Mouse (Mus musculus) megakaryocyte, embryonic 14.5 days (primary cell): ENCODE results near the gene Ltbp4. TPM values are rescaled to one million over a fixed set of nuclear protein-coding genes. Genes with fewer than 3 reads are reported as not detected.

Experiments used
- H3K27me3 ChIP-seq: replicated peaks from 2 replicates; pipeline ENCODE3; 2012; ENCODE audit warnings: inconsistent platforms
- H3K36me3 ChIP-seq: replicated peaks from 2 replicates; pipeline ENCODE3; 2012; ENCODE audit warnings: low read length, inconsistent platforms, mixed read lengths
- H3K4me1 ChIP-seq: 2 replicates; pipeline ENCODE4 v1.6.1; 2012; ENCODE audit warnings: inconsistent platforms
- H3K4me3 ChIP-seq: replicated peaks from 2 replicates; pipeline ENCODE3; 2012; ENCODE audit warnings: moderate library complexity, mild to moderate bottlenecking, inconsistent platforms
- H3K9me3 ChIP-seq: 2 replicates; pipeline ENCODE4 v1.6.1; 2012; ENCODE audit warnings: inconsistent platforms
- FLI1 ChIP-seq: IDR thresholded peaks from 2 replicates; pipeline ENCODE4 v1.6.1; 2012; ENCODE audit warnings: low read length, inconsistent platforms, mixed read lengths
- GATA1 ChIP-seq: IDR thresholded peaks from 3 replicates; pipeline ENCODE4 v1.6.1; 2012; ENCODE audit warnings: mixed read lengths, low read length, inconsistent platforms, borderline replicate concordance
- polyA plus RNA-seq: library from polyadenylated mRNA; stranded (reverse); fragments of >175 nt; gene quantifications from 2 replicates; pipeline ENCODE4 v1.2.3, GENCODE M21; 2012; ENCODE audit warnings: low replicate concordance; ENCODE audit not compliant: insufficient read depth

Ltbp4 gene
- polyA plus RNA-seq, 1 experiment, result 0.28 TPM

GRCm38 (mm10) chr7:27356861-27357594, 19.5 kb upstream of the Ltbp4 start, which contains the start of gene Gm20479:
Gene Gm20479 (minus strand): TSS chr7:27357419.
- Histone ChIP-seq H3K36me3 (peaks cover 21% of the 10 kb centered on the region), H3K9me3 (peaks cover 3% of the 10 kb centered on the region; the same call in 1 of the 2 replicates), H3K4me1 (peaks cover 59% of the 10 kb centered on the region), H3K27me3 (no peaks in the 10 kb centered on the region), H3K4me3 (peak within 1 kb of the TSS; percentile 98)
- no peak for TF ChIP-seq FLI1
- no peak for TF ChIP-seq GATA1

- no peaks in the 10 kb centered on the region for H3K27me3 ChIP-seq
- TF ChIP-seq GATA1, result no peak
- no peak for TF ChIP-seq FLI1
These were observed 18.8 kb upstream of the Ltbp4 start for GRCm38 (mm10) chr7:27356248-27356647.

GRCm38 (mm10) chr7:27355745-27356240, 18.3 kb upstream of the Ltbp4 start, which contains the start of gene Shkbp1:
Gene Shkbp1 (minus strand): TSS chr7:27356019.
- H3K27me3 ChIP-seq, result no peaks in the 10 kb centered on the region

More at GRCm38 (mm10) chr7:27356248-27356647, 18.8 kb upstream of the Ltbp4 start:
- Histone ChIP-seq H3K9me3 (peaks cover 3% of the 10 kb centered on the region; the same call in 1 of the 2 replicates), H3K36me3 (peaks cover 28% of the 10 kb centered on the region), H3K4me1 (peaks cover 55% of the 10 kb centered on the region), H3K4me3 (peak overlapping the region; percentile 98)

GRCm38 (mm10) chr7:27355261-27355660, 17.8 kb upstream of the Ltbp4 start:
- H3K4me3 ChIP-seq, result peak overlapping the region; percentile 98
- peaks cover 47% of the 10 kb centered on the region for H3K4me1 ChIP-seq
- H3K9me3 ChIP-seq, result peaks cover 3% of the 10 kb centered on the region; the same call in 1 of the 2 replicates
- H3K27me3 ChIP-seq, result no peaks in the 10 kb centered on the region
- TF ChIP-seq FLI1, result no peak
- TF ChIP-seq GATA1, result no peak
- H3K36me3 ChIP-seq, result peaks cover 38% of the 10 kb centered on the region

More at GRCm38 (mm10) chr7:27355745-27356240, 18.3 kb upstream of the Ltbp4 start, which contains the start of gene Shkbp1:
- H3K4me1 ChIP-seq, result peaks cover 50% of the 10 kb centered on the region
- peak within 1 kb of the TSS; percentile 98 for H3K4me3 ChIP-seq
- peaks cover 3% of the 10 kb centered on the region; the same call in 1 of the 2 replicates for H3K9me3 ChIP-seq
- TF ChIP-seq FLI1 (no peak), GATA1 (no peak)
- H3K36me3 ChIP-seq, result peaks cover 33% of the 10 kb centered on the region

GRCm38 (mm10) chr7:27354783-27355182, 17.3 kb upstream of the Ltbp4 start:
- H3K9me3 ChIP-seq, result peaks cover 3% of the 10 kb centered on the region; the same call in 1 of the 2 replicates
- TF ChIP-seq GATA1, result no peak
- peak overlapping the region; percentile 98 for H3K4me3 ChIP-seq
- no peaks in the 10 kb centered on the region for H3K27me3 ChIP-seq
- peaks cover 42% of the 10 kb centered on the region for H3K36me3 ChIP-seq
- peaks cover 43% of the 10 kb centered on the region for H3K4me1 ChIP-seq

- H3K4me3 ChIP-seq, result peak overlapping the region; percentile 26
- peaks cover 1% of the 10 kb centered on the region; the same call in 1 of the 2 replicates for H3K9me3 ChIP-seq
- peaks cover 42% of the 10 kb centered on the region for H3K4me1 ChIP-seq
- no peaks in the 10 kb centered on the region for H3K27me3 ChIP-seq
- no peak for TF ChIP-seq FLI1
- TF ChIP-seq GATA1, result no peak
- H3K36me3 ChIP-seq, result peaks cover 48% of the 10 kb centered on the region
These were observed 16.7 kb upstream of the Ltbp4 start for GRCm38 (mm10) chr7:27354144-27354543.

- no peak overlapping the region for H3K4me3 ChIP-seq
- peaks cover 5% of the 10 kb centered on the region; the same call in 1 of the 2 replicates for H3K4me1 ChIP-seq
- no peak for TF ChIP-seq FLI1
- TF ChIP-seq GATA1, result no peak
- H3K9me3 ChIP-seq, result no peaks in the 10 kb centered on the region
- peaks cover 2% of the 10 kb centered on the region for H3K27me3 ChIP-seq
- peaks cover 91% of the 10 kb centered on the region for H3K36me3 ChIP-seq
These were observed 8.0 kb upstream of the Ltbp4 start for GRCm38 (mm10) chr7:27345444-27345843.

GRCm38 (mm10) chr7:27342595-27342994, 5.1 kb upstream of the Ltbp4 start:
- H3K27me3 ChIP-seq, result peaks cover 27% of the 10 kb centered on the region
- H3K4me1 ChIP-seq, result peaks cover 8% of the 10 kb centered on the region
- no peak overlapping the region for H3K4me3 ChIP-seq
- H3K36me3 ChIP-seq, result peaks cover 64% of the 10 kb centered on the region
- no peak for TF ChIP-seq GATA1
- TF ChIP-seq FLI1, result no peak
- H3K9me3 ChIP-seq, result no peaks in the 10 kb centered on the region

- no peak overlapping the region for H3K4me3 ChIP-seq
- peaks cover 33% of the 10 kb centered on the region for H3K36me3 ChIP-seq
- no peaks in the 10 kb centered on the region for H3K9me3 ChIP-seq
- H3K27me3 ChIP-seq, result peaks cover 56% of the 10 kb centered on the region
- H3K4me1 ChIP-seq, result peaks cover 36% of the 10 kb centered on the region
- TF ChIP-seq FLI1 (no peak), GATA1 (no peak)
These were observed 2.0 kb upstream of the Ltbp4 start for GRCm38 (mm10) chr7:27339519-27339918.

- Histone ChIP-seq H3K27me3 (peaks cover 60% of the 10 kb centered on the region), H3K4me1 (peaks cover 40% of the 10 kb centered on the region), H3K36me3 (peaks cover 29% of the 10 kb centered on the region), H3K4me3 (no peak overlapping the region), H3K9me3 (no peaks in the 10 kb centered on the region)
- TF ChIP-seq GATA1 (no peak), FLI1 (no peak)
These were observed 1.6 kb upstream of the Ltbp4 start for GRCm38 (mm10) chr7:27339114-27339513.
